Mouse (Mus musculus) lung, postnatal 0 days (tissue): Measurements from ENCODE around the gene Arsb. TPM values are rescaled to one million over a fixed set of nuclear protein-coding genes. Genes with fewer than 3 reads are reported as not detected.

Experiments
- ATAC-seq: fragments of 200-750 bp; cut with Nextera tagmentation; 2 replicates; pipeline ENCODE4 v1.8.0; 2017; ENCODE audit warnings: moderate library complexity
- DNase-seq: peaks from one replicate; pipeline ENCODE4 v3.0.0-alpha.2; 2016; ENCODE audit warnings: low spot score
- H3K27ac ChIP-seq: fragments of 300-500 bp; sonication (generic); 2 replicates; pipeline ENCODE4 v1.5.1; 2014; ENCODE audit warnings: antibody characterized with exemption, mild to moderate bottlenecking, low read length, mixed read lengths
- H3K27me3 ChIP-seq: fragments of 300-500 bp; sonication (generic); replicated peaks from 2 replicates; pipeline ENCODE4 v1.6.1; 2014; ENCODE audit warnings: low read length, mixed read lengths; ENCODE audit not compliant: insufficient read depth
- H3K36me3 ChIP-seq: fragments of 300-500 bp; sonication (generic); 2 replicates; pipeline ENCODE4 v1.6.1; 2014; ENCODE audit warnings: low read length, mixed read lengths; ENCODE audit not compliant: insufficient read depth
- H3K4me1 ChIP-seq: fragments of 300-500 bp; sonication (generic); 2 replicates; pipeline ENCODE4 v1.6.1; 2014; ENCODE audit warnings: antibody characterized with exemption, low read depth, low read length, mixed read lengths; ENCODE audit not compliant: insufficient read depth
- H3K4me2 ChIP-seq: fragments of 300-500 bp; sonication (generic); replicated peaks from 2 replicates; pipeline ENCODE4 v1.6.1; 2014; ENCODE audit warnings: low read depth, mild to moderate bottlenecking, low read length, moderate library complexity, mixed read lengths
- H3K4me3 ChIP-seq: fragments of 300-500 bp; sonication (generic); 2 replicates; pipeline ENCODE4 v1.5.1; 2014; ENCODE audit warnings: low read depth, low read length
- H3K9ac ChIP-seq: fragments of 300-500 bp; sonication (generic); replicated peaks from 2 replicates; pipeline ENCODE4 v1.6.1; 2014; ENCODE audit warnings: low read depth, mild to moderate bottlenecking
- H3K9me3 ChIP-seq: fragments of 300-500 bp; sonication (generic); 2 replicates; pipeline ENCODE4 v1.6.1; 2016; ENCODE audit warnings: low read length, mixed read lengths
- CTCF ChIP-seq: IDR thresholded peaks from 2 replicates; pipeline ENCODE4 v1.5.1; 2016; ENCODE audit warnings: antibody characterized with exemption, mild to moderate bottlenecking
- EP300 ChIP-seq: IDR thresholded peaks from 2 replicates; pipeline ENCODE4 v1.6.1; 2016; ENCODE audit warnings: antibody characterized with exemption, mild to moderate bottlenecking, control low read depth
- WGBS: fragments of 180-500 bp; shearing (Covaris S2); extraction: QIAGEN DNeasy Blood & Tissue Kit; methylation state at CpG from one replicate; pipeline ENCODE4 v1.1.7; 2014; 5-methylcytosine and 5-hydroxymethylcytosine counted together
- polyA plus RNA-seq: library from polyadenylated mRNA; unstranded; fragments of >200 nt; fragmentation: Nextera tagmentation; extraction: Ambion mirVana; gene quantifications from 2 replicates; pipeline ENCODE4 v1.2.1, GENCODE M21; 2015

Gene Arsb
- polyA plus RNA-seq: 3.2 and 3.7 TPM in 2 replicates

DNA sequence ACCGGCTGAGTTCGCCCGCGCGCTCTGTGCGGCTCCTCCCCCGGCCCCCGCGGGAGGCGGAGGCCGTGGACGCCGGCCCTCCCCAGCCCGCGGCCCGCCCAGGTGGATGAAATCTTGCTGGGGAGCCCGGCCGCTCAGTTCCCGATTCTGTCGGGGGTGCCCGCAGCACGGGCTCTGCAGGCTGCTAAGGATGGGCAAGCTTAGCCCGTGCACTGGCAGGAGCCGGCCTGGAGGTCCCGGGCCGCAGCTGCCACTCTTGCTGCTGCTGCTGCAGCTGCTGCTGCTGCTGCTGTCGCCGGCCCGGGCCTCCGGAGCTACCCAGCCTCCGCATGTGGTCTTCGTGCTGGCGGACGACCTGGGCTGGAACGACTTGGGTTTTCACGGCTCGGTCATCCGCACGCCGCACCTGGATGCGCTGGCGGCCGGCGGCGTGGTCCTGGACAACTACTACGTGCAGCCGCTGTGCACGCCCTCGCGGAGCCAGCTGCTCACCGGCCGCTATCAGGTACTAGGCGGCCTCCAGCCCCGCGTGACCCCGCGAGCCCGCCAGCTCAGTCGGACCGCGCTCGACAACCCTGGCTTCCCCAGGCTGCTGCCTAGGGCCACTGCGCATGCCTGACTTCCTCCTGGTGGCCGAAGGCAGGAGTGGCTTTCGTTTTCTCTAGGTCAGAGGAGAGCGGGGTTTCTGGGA, at the start of gene Arsb:
TSS of gene Arsb (plus strand) at position 43 of the 691 bp plus-strand sequence.
- no peaks in the 10 kb centered on the region for H3K36me3 ChIP-seq
- peak within 1 kb of the TSS; percentile 67 for H3K9ac ChIP-seq
- peak; percentile 97 for ATAC-seq
- peak within 1 kb of the TSS; percentile 84 for H3K27ac ChIP-seq
- peak; percentile 94 for DNase-seq
- no peak for TF ChIP-seq EP300
- TF ChIP-seq CTCF: peak; percentile 84
- H3K27me3 ChIP-seq: no peaks in the 10 kb centered on the region
- peak within 1 kb of the TSS; percentile 68 for H3K4me3 ChIP-seq
- H3K9me3 ChIP-seq: no peaks in the 10 kb centered on the region
- WGBS: under 1% methylated on average over 66 of the region's 66 CpGs
- H3K4me1 ChIP-seq: peaks cover 4% of the 10 kb centered on the region; the same call in 1 of the 2 replicates
- peak within 1 kb of the TSS; percentile 100 for H3K4me2 ChIP-seq

DNA sequence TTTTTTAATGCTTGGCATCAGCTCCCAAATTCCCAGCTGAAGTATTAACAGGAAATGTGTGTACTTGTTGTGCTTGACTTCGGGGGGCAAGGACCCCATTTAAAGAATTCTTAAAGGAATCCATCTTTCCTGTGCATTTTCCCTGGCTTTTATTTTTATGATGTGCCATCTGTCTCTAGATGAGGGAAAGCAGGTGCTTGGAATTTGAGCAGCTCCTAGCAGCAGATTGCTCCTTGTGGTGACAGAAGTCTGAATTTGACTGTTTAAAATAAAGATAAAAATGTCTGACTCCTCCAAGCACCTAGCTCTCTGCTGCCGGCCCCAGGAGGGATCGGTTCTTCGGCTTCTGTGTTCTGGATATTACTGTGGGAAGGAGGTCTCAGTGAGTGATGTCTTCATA, 49.5 kb upstream of the Arsb start:
- no peak for DNase-seq
- ATAC-seq: no peak
- Histone ChIP-seq H3K36me3 (no peaks in the 10 kb centered on the region), H3K4me3 (no peak overlapping the region), H3K27ac (no peak overlapping the region), H3K27me3 (no peaks in the 10 kb centered on the region), H3K4me1 (no peaks in the 10 kb centered on the region), H3K4me2 (no peak overlapping the region), H3K9ac (no peak overlapping the region), H3K9me3 (no peaks in the 10 kb centered on the region)
- TF ChIP-seq EP300 (no peak), CTCF (no peak)
- 71% methylated on average over 4 of the region's 4 CpGs for WGBS

DNA sequence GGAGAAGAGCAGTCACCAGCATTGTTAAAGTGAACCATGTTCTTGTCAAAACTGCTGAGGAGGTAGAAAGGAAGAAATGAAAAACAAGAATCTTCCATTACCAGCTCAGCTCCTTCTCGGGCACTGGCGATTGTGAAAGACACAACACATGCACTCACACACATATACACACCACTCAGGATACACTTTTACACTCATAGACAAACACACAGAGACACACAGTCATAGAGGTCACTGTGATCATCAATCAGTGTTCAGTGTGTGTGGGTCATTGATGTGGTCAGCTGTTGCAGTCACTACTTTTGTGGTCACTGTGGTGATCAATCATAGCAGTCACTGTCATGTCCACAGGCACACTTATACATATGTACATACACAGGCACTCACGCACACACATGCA, 48.0 kb upstream of the Arsb start:
- Histone ChIP-seq H3K4me3 (no peak overlapping the region), H3K27ac (no peak overlapping the region), H3K4me2 (no peak overlapping the region), H3K9me3 (no peaks in the 10 kb centered on the region), H3K27me3 (no peaks in the 10 kb centered on the region), H3K36me3 (no peaks in the 10 kb centered on the region), H3K9ac (no peak overlapping the region), H3K4me1 (no peaks in the 10 kb centered on the region)
- TF ChIP-seq CTCF (no peak), EP300 (no peak)
- no peak for ATAC-seq
- DNase-seq: no peak
- WGBS: 83% methylated on average over 3 of the region's 3 CpGs

DNA sequence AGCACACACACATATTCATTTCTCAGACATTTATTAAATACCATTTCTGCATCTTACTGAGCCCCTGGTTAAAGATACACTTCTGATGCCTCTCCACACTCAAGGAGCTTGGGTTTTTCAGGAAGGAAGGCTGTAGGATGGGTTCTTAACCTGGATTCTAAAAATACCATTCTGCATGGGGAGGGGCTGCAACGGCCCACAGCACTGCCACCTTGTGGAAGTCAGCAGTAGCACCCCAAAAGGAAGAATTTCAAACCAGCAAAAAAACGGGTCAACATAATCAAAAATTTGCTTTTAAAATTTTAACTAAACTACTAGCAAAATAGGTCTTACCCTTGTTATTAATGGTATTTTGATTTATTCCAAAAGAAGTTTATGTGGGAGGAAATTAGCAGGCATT, 47.2 kb upstream of the Arsb start:
- Histone ChIP-seq H3K4me2 (no peak overlapping the region), H3K36me3 (no peaks in the 10 kb centered on the region), H3K4me1 (no peaks in the 10 kb centered on the region), H3K27ac (no peak overlapping the region), H3K27me3 (no peaks in the 10 kb centered on the region), H3K9me3 (no peaks in the 10 kb centered on the region), H3K4me3 (no peak overlapping the region), H3K9ac (no peak overlapping the region)
- ATAC-seq (no peak), DNase-seq (peak; percentile 33)
- no peak for TF ChIP-seq EP300
- TF ChIP-seq CTCF: peak; percentile 71
- 19% methylated on average over 2 of the region's 2 CpGs for WGBS

DNA sequence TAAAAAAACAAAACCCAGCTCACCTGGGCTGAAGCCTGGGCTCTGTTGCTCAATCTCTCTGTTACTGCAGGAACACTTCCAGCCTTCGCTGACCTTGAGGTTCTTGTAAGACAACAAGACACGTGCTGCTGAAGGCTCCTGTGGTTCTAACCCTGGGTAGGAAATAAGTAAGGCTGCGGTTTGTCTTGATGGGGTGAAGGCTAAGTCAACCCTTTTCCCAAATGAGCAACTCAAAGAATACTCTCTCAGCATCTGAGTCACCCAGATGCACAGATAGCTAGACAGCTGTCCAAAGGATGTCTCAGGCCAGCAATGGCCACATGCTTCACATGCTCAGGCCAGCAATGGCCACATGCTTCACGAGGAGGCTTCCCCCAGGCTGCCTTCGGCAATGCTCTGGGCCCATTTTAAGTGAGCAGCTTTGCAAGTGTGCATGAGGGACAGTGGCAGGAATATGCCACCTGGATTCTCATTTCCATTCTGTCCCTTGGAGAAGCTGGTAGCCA, 36.2 kb upstream of the Arsb start:
- no peaks in the 10 kb centered on the region for H3K36me3 ChIP-seq
- ATAC-seq: no peak
- 78% methylated on average over 5 of the region's 5 CpGs for WGBS
- no peaks in the 10 kb centered on the region for H3K4me1 ChIP-seq
- no peak overlapping the region for H3K4me3 ChIP-seq
- no peak overlapping the region for H3K9ac ChIP-seq
- no peak overlapping the region for H3K27ac ChIP-seq
- no peak for DNase-seq
- no peak for TF ChIP-seq CTCF
- TF ChIP-seq EP300: no peak
- no peaks in the 10 kb centered on the region for H3K27me3 ChIP-seq
- H3K4me2 ChIP-seq: no peak overlapping the region
- no peaks in the 10 kb centered on the region for H3K9me3 ChIP-seq

GRCm38 (mm10) chr13:93744118-93744517, 27.3 kb upstream of the Arsb start:
- TF ChIP-seq CTCF: no peak
- no peak for TF ChIP-seq EP300
- Histone ChIP-seq H3K4me1 (no peaks in the 10 kb centered on the region), H3K4me2 (no peak overlapping the region), H3K9ac (no peak overlapping the region), H3K27ac (no peak overlapping the region), H3K4me3 (no peak overlapping the region), H3K9me3 (no peaks in the 10 kb centered on the region), H3K36me3 (no peaks in the 10 kb centered on the region), H3K27me3 (no peaks in the 10 kb centered on the region)
- WGBS: 58% methylated on average over 8 of the region's 8 CpGs
- ATAC-seq: no peak
- no peak for DNase-seq
